Mouse (Mus musculus) cerebral cortex, adult 2 months (tissue): ENCODE data around the gene Fbxw9.

ENCODE experiments used
- WGBS: fragments of 180-500 bp; shearing (Covaris S2); methylation state at CpG from one replicate; pipeline ENCODE4 v1.1.7; 2018; 5-methylcytosine and 5-hydroxymethylcytosine counted together

Gene Fbxw9

DNA sequence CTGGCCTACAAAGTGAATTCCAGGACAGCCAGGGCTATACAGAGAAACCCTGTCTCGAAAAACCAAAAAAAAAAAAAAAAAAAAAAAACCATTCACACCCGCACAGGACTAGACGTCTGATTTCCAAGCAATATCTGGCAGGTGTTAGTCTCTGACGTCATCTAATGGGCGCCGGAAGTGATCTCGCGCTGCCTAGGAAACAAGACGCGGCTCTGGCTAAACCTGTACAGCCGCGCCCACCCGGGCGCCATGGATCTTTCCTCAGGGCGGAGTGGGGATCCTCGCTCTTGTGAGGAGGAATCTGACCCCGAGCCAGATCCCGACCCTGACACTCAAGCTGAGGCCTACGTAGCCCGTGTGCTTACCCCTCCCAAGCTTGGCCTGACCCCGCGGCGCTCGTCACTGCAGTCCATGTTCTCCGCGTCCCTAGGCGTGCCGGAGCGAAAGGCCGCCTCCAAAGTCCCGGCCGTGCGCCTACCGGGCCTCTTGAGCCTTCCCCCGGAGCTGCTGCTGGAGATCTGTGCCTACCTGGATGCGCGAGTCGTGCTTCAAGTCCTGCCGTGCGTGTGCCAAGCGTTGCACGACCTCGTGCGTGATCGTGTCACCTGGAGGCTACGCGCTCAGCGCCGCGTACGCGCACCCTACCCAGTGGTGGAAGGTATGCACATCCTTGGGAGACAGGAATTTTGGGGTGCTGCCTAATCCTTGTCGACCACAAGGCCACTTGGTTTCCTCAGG lies at the start of gene Fbxw9:
TSS of gene Fbxw9 (plus strand) at position 177 of the 738 bp plus-strand sequence.
- WGBS, result under 1% methylated on average over 53 of the region's 53 CpGs

DNA sequence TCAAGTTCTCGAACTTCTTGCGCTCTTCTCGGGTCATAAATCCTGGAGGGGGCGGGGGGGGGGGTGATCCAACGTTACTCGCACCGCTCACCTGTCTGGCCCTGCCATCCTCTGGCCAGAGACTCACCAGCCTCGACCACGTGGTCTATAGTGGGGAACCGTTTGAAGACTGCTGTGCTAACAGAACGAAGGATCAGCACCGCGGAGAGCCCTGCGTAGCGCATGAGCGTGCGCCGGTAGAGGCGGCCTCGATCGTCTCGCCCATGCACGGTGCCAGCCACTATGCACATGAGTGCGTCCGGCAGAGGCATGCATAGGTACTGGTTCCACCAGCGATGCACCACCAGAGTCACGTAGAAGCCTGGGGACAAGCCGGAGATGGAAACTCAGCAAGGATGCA lies 48.6 kb upstream of the Fbxw9 start:
- 14% methylated on average over 28 of the region's 28 CpGs for WGBS

DNA sequence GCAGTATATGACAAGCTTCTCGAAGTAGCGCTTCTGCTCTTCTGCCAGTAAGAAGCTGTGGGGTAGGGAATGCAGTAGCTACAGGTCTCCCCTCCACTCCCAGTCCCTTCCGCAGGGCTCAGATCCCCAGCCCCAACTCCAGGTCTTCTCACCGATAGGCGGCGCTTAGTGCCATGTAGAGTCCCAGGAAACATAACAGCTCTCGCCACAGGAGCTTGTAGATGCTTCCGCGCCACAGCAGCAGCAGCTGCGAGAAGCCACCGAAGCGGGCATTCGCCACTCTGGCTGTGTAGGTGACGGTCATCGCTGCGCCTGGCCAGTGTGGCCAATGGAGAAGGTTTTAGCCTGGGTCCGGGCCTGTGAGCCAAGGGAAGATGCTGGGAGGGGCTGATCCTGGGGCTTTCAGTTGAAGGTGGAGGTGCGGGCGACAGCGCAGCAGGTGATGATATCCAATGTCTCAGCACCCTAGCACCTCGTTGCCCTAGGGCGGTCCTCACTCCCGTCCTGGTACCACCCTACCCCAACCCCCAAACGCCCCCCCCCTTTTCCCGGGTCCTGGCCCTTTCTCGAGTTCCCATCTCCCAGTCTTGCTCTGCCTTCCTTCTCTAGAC lies 46.5 kb upstream of the Fbxw9 start:
- 2% methylated on average over 26 of the region's 26 CpGs for WGBS

DNA sequence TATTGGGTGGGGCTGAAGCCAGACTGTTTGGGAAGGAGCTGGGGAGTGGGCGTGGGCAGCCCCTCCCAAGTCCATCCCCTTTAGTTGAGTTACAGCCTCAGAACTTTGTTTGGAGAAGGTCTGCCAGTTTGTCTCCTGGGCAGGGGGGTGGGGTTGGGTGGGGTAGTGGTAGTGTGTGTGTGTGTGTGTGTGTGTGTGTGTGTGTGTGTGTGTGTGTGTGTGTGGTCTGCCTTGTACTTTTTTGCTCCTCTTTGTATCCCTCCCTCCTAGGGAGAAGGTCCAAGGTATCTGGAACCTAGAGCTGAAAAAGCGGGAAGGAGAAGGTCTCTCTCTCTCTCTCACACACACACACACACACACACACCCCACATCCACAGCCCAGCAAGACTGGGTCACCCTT lies 45.4 kb upstream of the Fbxw9 start, which contains the start of gene Best2:
TSS of gene Best2 (minus strand) at position 101 of the 400 bp plus-strand sequence.
- WGBS, result 55% methylated on average over 2 of the region's 2 CpGs

DNA sequence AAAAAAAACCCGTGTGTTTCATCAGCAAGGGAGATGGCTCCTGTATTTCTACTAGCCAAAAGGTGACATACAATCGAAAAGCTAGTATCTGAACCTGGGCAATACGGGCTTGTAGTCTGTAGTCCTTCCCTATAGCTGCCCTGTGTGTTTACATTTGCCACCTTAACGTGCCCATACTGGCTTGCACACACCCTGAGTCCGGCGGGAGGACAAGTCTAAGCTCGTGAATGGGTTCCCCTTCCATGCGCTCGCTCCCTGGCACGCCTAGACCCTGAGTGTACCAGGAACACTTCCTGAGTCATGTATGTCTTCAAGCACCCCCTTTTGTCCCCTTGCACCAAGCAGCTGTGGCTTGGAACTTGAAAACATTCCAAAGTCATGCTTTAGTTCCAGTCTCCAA lies 43.1 kb upstream of the Fbxw9 start:
- 72% methylated on average over 10 of the region's 10 CpGs for WGBS

DNA sequence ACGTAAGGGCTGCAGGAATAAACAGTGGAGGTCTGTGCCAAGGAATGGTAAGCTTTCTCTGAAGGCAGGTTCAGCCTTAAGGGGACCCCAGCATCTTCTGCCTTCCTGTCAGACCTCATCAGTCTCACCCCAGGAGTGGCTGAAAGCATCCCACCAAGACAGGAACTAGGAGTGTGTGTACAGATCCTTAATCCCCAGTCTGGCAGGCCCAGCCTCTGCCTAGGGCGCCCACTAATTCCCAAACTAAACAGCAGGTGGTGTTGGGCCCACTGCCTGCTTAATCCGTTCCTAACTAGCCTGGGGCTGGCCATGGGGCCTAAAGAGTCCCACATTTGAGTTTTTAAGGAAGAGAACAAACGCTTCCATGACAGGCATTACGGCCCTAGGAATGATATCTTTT lies 42.6 kb upstream of the Fbxw9 start:
- WGBS, result 45% methylated on average over 5 of the region's 5 CpGs

DNA sequence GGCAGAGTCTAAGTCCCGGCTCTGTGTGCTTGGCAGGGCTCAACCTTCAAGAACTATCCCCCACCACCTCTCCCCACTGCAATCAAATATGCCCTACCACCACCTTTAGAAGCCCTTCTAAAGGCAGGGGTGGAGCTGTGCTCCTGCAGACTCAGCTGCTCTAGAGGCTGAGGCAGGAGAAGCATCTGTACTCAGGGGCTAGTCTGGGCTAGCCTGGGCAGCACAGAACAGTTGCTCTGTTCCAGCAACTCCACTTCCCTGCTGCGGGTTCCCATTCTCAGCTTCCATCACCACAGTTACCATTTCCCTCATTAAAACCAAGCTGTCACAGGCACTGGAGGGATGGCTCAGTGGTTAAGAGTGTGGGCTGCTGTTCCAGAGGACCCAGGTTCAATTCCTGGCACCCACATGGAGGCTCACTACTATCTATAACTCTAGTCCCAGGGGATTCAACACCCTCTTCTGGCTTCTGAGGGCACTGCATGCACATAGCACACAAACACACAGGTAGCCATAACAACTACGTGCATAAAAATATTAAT lies 38.3 kb upstream of the Fbxw9 start:
- WGBS, result 98% methylated on average over 3 of the region's 3 CpGs

DNA sequence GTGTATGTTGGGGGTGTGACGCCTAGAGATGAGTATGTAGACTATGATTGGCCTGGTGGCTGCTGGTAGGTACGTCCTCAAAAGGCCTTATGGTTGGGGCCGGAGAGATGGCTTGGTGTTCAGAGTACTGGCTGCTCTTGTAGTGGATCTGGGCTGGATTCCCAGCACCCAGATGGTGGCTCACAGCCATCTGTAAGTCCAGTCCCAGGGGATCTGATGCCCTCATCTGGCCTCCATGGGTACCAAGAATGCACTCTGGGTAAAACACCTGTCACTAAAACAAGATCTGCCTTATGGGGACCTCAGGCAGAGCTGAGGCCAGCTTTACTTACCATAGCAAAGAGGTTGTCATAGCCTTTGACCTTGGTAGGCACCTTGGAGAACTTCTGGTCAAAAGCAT lies 36.0 kb upstream of the Fbxw9 start:
- 80% methylated on average over 3 of the region's 3 CpGs for WGBS

DNA sequence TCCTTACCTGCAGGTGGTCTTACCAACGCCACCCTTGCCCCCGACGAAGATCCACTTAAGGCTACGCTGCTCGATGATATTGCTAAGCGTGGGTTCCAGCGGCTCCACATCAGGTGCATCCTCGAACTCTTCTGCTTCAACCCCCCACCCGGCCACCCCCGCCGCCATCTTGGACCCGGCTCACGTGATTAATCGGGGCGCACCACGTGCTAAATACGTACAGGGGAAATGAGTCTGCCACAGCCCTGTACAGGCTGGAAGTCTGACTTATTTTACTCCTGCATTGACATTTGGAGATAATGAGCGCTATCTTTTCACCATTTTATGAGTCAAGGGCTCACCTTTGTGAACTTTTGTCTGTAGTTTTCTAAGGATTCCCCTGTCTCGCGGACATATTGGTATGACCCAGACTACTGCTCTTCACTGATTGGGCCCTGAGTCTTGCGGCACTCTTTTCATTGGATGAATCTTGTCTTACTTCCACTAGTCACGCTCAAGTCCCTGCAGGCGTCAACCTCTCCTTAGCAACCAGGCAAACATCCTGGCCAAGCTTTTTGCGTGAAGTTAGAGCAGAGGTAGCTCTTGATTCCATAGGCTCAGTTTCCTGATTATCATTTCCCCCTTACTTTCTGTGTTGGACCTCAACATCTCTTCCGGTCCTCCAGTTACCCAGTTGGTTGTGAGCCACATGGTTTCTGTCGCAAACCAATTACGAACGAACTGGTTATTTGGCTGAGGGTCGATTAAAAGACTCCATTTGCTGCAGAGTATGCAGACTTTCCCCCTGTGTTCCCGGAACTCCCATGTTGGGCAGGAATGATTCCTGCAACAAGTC lies 34.5 kb upstream of the Fbxw9 start, which contains the start of gene Asna1:
TSS of gene Asna1 (minus strand) at position 184 of the 835 bp plus-strand sequence.
- 2% methylated on average over 30 of the region's 30 CpGs for WGBS

DNA sequence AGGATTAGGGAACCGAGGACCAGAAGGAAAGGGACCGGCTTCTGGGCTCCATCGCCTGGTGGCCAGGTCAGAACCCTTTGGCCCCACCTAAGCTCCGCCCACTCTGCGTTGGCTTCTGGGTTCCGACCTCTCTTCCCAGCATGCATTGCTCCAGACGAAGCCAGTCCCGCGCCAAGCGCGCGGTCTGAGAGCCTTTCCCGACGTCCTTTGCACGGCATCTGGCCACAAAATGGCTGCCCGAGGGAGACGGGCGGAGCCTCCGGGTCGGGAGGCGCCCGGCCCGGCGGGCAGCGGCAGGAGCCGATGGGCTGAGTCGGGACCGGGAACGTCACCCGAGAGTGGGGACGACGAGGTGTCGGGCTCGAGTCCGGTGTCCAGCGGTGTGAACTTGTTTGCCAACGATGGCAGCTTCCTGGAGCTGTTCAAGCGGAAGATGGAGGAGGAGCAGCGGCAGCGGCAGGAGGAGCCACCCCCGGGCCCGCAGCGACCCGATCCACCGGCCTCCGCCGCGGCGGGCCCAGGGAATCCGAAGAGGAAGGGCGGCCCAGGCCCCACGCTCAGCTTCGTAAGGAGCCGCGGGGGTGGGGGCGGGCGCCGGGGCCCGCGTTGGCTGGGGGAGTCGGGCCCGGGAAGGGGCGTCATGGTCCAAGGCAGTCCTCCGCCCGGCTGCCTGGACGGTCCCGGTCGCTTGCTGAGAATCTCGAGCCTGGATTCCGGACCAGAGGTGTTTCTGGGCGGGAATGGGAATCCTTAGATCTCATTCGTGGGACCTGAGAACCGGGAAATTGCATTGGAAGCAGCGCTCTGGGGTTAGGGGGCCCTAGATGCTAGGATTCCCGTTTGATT lies 33.0 kb upstream of the Fbxw9 start, which contains the start of gene Trir:
TSS of gene Trir (plus strand) at position 154 of the 846 bp plus-strand sequence.
- WGBS, result under 1% methylated on average over 74 of the region's 75 CpGs

DNA sequence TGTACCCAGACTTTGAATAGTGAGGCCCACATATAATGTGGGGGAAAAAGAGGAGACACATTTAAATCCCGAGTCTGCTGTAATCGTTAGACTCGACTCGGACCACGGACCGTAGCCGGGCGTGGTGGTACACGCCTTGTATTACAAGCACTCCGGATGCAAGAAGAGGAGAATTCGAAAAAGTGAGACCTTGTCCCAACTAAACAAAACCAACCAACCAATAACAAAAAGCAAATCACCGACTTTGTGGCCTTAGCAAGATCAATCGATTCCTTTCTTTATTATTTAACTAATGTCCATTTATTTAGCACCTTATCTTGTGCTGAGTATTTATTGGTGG lies 32.4 kb upstream of the Fbxw9 start:
- WGBS, result 1% methylated on average over 13 of the region's 13 CpGs

DNA sequence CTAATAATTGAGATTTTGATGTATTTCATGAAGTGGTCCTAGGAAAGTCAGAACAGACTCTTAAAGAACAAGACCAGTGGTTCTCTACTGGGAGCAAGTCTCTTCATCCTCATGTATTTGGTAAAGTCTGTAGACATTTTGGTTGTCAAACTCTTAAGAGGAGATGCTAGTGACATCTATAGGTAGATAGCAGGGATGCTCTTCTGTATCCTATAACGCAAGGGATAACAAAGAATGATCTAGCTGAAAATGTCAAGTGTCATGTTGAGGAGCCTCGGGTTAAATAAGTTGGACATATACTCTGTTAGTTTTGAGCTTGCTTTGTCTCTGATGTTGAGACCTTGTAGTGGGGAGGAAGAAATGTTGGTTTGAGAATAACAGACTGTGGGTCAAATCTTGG lies 31.9 kb upstream of the Fbxw9 start:
- WGBS, result 10% methylated on average over 2 of the region's 2 CpGs

DNA sequence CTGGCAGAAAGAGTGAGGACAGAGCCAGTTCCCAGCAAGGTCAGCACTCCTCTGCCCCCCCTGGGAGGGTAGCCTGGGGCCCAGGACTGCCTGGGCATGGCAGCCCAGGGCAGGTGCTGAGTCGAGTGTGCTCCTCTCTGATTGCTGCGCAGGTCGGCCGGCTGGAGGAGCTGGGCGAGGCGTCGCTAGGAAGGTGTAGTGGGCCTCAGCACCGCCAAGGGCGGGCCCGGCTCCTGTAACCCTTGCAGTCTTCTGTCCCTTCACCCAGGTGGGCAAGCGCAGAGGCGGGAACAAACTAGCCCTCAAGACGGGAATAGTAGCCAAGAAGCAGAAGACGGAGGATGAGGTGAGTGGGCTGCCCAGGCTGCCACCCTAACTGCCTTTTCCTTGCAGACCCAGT lies 30.6 kb upstream of the Fbxw9 start:
- 84% methylated on average over 14 of the region's 14 CpGs for WGBS

DNA sequence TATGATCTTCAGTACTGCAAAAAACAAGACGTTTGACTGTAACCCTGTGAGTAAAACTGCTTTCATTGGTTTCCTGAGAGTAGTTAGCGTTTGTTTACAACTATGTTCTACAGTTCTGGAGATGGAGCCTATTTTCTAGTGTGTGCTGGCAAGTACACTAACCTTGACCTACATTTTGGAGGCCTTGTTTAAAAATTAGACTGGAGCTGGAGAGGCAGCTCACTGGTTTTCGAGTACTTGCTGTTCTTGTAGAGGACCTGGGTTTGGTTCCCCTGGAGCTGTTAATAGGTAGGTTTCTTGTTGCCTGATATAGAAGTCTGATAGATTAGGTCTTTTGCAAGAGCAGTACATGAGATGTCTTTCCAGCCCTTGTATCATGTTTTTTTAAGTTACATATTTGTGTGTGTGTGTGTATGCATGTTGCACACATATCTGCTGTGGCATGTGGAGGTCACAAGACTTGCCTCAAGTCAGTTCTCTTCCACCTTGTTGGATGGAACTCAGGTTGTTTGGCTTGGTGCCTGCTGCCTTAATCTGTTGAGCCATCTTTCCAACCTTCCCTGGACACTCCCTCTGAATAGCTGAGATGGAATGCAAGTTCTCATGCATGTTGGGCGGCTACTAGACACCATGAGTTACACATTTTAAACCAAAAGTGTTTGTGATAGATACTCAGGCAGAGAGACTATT lies 27.1 kb upstream of the Fbxw9 start:
- 78% methylated on average over 4 of the region's 4 CpGs for WGBS

DNA sequence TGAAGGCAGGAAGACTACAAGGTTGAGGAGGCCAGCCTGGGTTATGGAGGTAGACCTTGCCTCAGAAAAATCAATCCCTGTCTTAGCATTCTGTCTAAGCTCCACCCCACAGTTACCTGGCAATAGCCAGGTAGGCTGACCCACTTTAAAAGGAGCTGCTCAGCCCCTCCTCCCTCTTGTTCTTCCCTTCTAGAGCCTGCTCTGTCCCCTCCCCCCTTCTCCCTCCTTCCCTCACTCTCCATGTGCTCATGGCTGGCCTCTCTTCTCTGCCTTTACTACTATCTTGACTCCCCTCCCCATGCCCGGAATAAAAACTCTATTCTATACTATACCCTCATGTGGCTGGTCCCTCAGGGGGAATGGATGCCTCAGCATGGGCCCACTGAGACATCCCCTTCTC lies 26.0 kb upstream of the Fbxw9 start:
- WGBS, result 75% methylated on average over 1 of the region's 1 CpGs

DNA sequence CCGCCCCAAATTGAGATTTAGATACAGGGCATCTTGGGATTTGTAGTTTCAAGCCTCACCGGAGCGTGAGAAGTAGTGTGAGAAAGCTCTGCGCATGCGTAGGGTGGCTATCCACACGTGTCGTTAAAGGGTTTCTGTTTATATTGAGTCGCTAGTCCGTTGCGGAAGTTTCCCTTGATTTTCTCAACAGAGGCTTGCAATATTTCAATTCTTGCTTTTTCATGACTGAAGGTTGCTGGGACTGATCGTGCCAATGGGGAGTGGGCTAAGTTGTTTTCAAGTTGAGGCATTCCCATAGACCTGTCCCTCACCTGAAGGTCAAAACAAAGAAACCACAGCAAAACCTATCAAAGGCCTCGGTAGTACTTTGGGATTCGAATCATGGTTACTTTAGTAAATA lies 25.1 kb upstream of the Fbxw9 start:
- WGBS, result 2% methylated on average over 13 of the region's 13 CpGs

DNA sequence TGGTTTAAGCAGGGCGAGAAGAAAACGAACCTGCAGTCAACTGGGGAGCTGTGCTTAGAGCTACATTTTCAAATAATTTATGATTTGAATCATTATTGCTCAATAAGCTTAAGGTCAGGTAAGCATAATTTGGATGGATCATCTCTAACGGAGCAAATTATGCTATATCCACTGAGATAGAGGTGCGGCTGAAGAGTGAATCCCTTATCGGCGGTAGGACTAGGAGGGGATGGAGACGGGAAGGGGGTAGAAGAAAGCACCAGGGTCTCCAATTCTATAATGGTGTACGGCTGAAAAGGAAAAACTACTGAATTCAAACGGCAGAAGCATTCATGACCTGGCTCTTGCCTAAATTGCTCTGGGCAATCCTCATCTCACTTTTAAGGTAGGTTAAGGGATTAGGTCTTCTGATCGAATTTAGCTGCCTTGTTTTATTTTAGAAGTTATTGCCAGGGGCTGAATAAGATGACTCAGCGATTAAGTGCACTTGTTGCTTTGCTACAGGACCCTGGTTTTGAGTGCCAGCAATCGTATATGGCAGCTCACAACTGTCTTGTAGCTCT lies 24.6 kb upstream of the Fbxw9 start:
- WGBS, result 6% methylated on average over 12 of the region's 12 CpGs

DNA sequence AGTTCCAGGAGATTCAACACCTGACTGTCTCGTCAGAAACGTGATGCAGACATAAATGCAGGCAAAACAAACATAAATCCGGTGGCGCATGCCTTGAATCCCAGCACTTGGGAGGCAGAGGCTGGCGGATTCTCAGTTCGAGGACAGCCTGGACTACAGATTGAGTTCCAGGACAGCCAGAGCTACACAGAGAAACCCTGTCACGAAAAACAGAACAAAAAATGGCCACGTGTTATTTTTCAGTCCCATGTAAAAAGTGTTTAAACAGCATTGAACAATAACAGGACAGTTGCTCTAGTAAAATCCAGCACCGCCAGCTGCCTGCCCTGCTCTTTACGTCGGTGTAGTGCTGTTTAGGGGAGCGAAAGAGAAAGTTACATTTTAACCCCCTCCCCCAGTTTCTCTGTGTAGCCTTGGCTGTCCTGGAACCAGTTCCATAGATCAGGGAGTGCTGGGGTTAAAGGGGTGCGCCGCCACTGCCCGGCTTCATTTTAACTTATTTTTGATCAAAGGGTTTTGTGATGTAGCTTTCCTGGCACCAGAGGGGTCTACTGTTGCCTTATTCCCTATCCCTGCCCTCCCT lies 24.0 kb upstream of the Fbxw9 start:
- WGBS, result under 1% methylated on average over 15 of the region's 15 CpGs

DNA sequence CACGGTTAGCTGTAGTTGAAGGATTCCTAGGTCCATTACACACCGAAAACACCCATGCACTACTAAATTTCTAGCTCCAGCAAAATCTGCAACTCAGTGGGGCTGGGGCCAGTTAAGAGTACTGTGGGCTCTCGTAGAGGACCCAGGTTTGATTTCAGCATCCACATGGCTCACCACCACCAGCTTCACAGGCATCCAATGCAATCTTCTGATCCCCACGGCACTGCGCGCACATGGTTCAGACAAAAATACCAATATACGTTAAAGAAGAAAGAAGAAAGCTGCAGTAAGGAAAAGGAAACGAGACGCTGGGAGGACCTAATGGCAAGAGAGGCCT lies 23.5 kb upstream of the Fbxw9 start:
- under 1% methylated on average over 9 of the region's 9 CpGs for WGBS

DNA sequence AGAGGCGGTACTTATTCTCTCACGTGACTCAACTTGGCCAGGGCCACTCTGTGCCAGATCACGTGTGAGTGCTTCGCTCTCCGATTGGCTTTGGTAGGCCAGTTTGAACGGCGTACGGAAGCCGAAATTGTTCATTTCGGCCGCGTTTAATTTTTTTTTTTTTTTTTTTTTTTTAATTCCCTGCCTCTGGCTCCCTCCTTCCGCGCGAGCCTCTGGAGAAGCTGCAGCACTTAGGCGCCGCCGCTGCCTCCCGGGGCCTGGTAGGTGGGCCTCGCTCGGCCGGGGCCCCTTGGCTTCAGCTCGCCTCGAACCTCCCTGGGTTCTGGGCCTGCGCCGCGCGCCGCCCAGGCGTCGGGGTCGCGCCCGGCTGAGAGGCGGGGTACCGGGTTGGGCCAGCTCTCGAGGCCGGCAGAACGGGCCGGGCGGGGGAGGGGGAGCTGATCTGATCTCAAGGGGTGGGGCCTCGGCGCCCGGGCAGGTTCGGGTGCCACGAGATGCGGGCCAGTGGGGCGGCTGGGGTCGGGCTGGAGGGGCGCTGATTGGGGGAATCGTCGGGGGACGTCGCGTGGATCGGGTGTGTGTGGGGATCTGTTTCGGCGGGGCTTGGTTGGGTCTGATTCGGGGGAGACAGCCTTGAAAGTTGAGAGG lies 23.0 kb upstream of the Fbxw9 start, which contains the start of gene Tnpo2:
TSS of gene Tnpo2 (plus strand) at position 198 of the 648 bp plus-strand sequence.
- under 1% methylated on average over 59 of the region's 59 CpGs for WGBS
